Mouse (Mus musculus) spleen, postnatal 4 days (tissue): ENCODE results near the gene Tm9sf1.
A peak's percentile ranks its signal among the peaks of the same experiment; 100 is the strongest.

Source experiments
- DNase-seq, 2 experiments: peaks; one replicate each; pipeline ENCODE4 v3.0.0; 2022; ENCODE audit warnings: low spot score in 2 of 2

The Tm9sf1 gene

DNA sequence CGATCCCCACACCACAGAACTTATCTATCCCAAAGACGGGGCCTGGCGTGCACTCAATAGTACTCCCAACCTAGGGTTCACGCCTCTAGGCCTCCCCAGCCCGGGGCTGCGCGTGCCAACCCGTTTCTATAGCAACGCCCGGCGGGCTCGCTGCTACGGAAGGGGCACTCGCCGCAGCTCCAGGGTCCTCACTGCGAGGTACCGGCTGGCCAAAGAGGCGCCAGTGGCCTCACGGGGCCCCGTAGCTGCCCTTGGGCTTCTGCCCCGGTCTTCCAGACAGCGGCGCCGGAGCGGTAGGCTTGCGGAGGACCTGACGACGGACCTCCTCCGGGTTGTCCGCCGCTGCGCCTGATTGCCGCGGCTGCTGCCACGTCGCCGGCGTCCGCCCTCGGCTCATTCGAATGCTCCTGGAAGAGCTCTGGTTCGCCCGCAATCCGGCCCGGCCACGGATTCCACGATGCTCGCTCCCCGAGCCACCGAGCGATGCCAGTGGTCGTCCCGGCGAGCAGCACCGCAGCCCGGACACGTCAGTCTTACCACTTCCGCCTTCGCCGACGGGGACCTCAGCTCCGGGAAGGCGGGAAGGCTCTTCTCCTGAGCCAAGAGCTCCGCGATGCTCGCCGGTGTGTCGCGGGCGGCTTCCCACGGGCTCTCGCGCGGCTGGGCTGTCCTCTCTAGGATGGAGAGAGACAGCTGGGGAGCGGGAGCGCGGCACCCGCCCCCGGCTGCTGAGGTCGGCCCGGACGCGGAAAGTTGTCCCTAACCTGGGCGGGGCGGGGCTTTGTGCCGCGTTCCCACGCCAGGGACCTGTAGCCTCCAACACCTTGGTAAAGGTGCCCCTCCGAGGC is at the start of gene Tm9sf1:
Gene Tm9sf1 (minus strand): TSS at position 747 of the 848 bp plus-strand sequence.
- DNase-seq: peak; percentile 83 to 94

DNA sequence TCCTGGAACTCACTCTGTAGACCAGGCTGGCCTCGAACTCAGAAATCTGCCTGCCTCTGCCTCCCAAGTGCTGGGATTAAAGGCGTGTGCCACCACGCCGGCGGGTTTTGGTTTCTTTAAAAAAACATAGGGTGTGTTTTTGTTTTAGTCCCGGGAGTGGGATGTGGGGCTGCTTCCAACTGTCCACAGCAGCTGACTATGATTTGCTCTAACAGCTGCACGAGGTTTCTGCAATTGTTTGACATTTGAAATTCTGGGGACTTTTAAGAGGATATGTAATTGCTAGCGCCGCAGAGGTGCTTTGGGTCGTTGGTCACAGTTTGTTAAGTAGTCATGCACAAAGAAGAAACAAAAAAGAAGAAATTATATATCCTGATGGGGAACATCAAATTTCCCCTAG is 45.8 kb upstream of the Tm9sf1 start:
- DNase-seq: no peak

DNA sequence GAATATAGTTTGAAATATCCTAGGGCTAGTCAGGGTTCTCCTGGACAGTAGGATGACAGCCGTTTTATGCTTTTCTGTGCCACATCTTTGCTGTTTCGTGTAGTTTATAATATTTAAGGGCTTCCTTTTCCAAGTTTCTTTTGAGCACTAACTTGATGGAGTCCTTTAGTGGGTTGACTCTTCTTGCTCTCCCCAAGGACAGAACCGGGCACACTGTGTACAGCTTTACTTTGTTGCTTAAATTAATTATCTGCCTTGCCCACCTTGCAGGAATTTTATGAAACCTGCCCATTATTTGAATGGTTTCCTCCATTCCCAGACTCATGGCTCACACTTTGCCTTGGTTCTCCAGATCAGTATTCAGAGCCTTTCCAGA is 38.5 kb upstream of the Tm9sf1 start:
- no peak for DNase-seq

DNA sequence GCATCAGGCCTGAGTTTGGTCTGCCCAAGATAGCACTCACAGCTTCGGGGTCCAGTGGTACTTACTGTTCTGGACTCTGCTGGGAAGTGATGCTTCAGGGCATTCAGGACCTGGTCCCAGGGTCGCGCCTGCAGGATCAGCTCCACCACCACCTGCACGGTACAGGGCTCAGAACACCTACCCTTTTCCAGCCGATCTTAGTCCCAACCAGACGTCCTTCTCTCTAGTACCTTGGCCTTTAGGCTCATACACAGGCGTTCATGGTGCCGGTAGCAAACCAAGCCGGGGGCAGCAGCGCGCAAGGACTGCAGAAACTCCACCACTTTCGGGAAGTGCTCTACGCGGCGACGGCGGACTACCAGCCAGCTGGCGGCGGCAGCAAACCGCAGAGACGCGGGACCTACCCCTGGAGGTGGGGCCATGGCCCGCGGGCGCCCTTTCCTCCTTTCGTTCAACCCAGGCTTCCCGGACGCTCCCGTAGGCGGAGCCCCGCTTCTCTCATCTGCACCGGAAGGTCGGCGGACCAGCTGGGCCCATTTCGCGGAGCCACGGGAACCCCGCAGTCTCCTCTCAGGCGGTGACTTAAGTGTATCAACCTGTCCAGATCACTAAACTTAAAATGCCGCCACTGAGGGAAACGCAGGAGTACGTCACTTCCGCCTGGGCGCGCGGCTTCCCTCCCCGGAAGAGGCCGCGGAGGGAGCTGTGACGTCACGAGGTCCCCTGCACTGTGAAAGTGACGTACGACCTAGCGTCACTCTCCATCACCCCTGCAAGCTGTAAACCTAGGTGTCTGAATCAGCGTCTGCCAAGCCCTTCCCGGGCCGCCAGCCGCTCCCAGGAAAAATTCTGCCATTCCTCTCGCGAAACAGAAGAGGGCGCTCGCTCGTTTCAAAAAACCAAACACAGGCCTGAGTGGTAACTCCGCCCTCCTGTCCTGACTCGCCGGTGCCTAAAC is 37.8 kb upstream of the Tm9sf1 start, which contains the start of gene Tinf2:
Gene Tinf2 (minus strand): TSS at position 661 of the 958 bp plus-strand sequence.
- peak; percentile 90 to 95 for DNase-seq

DNA sequence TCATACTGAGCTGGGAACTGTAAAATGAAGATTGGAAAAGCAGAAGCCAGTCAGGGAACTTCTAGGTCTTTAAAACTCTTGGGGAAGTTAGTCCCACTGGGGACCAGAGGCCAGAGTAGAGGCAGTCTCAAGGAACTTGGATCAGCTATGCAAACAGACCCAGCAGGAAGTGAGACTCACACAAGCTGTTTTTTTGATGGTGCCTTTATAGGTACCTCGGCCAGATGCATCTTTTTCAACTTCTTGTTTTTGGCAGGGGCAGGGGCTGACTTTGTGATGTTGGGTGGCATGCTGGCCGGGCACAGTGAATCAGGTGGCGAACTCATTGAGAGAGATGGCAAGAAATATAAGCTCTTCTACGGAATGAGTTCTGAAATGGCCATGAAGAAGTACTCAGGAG is 34.0 kb upstream of the Tm9sf1 start:
- no peak for DNase-seq

DNA sequence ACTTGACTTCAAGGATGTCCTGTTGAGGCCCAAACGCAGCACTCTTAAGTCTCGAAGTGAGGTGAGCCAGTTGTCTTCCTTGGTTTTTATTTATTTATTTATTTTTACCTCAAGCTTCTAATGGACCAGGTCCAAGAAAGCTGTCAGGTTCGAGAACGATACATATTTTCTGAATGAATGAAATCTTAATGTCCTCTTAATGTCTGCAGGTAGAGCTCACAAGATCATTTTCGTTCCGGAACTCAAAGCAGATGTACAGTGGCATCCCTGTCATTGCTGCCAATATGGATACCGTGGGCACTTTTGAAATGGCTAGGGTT is 29.1 kb upstream of the Tm9sf1 start:
- no peak for DNase-seq

DNA sequence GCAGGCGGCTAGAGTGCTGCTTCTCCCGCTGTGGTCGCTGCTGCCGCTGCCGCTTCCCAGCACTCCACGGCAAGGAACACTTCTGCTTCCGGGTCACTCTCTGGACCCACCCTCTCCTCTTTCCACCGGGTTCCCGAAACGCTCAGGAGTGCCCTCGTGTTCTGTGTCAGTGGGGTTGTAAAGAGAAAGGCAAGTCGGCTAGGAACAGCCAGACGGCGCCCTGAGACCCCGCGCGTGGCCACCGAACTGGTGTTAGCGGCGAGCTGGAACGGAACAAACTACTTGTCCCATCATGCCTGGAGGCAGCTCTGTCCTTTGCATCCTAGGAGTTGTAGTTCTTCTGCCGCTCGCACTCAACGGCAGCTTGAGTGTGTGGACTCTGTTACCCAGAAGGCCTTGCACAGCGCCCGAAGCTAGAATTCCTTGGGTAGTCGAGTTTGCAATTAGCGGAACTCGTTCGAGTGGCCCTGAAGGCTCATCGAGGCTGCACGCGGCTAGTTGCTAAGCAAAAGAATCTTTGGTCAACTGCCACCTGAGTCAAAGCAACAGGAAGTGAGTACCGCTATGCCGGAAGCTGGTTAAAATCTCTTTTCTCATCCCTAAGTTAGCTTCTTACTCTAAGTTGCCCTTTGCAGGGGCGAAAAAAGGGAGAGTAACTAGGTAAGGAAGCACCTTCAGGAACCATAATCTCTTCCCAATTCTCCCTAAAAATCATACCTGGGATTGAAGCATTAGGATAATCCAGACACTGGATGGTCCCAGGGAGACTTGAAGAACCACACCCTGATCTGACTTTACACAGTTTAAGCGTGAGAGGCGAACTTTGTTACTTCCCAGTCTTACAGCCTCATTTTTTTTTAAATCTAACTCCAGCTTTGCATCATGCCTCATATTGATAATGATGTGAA is 28.5 kb upstream of the Tm9sf1 start, which contains the start of the genes Gmpr2 and Nedd8:
Gene Gmpr2 (plus strand): TSS at position 109 of the 908 bp plus-strand sequence.
Gene Nedd8 (minus strand): TSS at position 292 of the 908 bp plus-strand sequence.
- DNase-seq: peak; percentile 86 to 90

DNA sequence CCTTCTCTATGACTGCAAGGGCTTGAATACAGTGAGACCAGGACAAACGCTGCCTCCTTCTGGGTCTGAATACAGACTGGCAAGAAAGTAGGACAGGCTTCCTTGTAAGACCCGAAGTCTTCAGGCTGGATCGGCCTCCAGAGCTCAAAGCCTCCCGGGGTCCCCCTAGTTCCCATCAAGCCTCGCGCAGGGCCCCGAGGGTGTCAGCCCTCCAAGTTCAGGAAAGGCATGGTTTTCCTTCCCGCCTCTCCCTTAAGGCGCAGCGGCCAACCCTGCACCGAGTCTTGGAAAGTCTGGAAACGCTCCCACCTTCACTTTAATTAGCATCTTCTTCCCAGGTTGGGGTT is 27.9 kb upstream of the Tm9sf1 start:
- no peak for DNase-seq

DNA sequence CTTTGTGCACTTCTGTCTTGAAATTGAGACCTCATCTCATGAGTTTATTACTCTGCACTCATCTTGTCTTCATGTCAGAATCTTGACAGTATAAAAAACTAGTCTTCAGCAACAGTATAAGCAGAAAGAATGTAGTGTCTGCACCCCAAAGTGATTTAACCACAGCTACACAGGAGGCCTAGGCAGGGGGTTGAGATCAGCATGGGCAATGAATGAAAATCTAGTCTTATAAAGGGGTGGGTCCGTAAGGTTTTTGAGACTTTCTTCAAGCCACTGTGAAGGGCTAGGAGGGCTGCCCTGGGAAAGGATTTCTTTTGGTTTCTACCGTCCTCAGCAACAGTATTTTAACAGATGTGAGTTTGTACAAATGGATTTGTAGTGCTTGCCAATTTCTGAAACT is 17.0 kb upstream of the Tm9sf1 start:
- DNase-seq: no peak

DNA sequence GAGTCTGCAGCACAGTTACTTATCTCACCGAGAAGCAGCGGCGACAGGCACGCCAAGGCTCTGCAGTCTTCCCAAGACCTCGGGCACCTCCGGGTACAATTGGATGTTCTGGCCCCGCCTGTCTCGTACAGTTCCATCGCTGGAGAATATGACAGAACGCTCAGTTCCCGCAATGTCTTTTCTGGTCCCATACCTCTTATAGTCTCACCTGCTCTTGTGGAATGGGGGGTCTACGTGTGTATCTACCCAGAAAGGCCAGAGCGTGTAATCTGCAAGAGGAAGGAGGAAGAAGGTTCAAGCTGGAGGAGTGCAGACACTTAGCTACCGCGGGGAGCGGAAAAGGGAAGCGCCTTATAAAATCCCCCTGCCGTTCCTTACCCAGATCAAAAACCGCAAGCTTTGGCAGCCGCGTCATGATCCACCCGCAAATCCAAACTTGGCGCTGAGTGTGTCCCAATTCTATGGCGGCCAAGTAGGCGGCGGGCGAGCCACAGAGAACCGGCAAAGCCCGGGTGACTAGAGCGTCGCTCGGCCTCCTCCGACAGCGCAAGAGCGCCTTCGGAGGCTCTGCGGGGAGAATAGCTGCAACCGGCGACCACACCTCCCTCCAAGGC is 16.5 kb upstream of the Tm9sf1 start, which contains the start of gene Mdp1:
Gene Mdp1 (minus strand): TSS at position 549 of the 614 bp plus-strand sequence.
- peak; percentile 78 to 89 for DNase-seq

DNA sequence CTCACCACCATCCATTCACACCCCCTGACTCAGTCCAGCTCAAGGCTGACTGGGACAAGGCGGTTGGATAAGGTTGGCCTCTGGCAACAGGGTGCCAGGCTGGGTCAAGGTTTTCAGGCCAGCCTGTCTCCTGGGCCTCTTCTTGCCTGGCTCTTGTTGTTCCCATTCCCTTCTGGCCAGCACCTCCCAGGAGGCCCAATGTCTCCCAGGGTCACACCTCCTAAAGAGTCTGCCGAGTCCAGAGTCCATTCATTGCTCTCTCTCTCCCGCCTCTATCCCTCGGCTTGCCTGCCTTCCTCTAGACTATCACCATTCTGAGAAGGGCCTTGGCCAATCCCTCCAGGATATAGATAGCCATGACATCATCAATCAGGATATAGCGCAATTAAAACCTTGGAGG is 14.4 kb upstream of the Tm9sf1 start:
- no peak for DNase-seq

DNA sequence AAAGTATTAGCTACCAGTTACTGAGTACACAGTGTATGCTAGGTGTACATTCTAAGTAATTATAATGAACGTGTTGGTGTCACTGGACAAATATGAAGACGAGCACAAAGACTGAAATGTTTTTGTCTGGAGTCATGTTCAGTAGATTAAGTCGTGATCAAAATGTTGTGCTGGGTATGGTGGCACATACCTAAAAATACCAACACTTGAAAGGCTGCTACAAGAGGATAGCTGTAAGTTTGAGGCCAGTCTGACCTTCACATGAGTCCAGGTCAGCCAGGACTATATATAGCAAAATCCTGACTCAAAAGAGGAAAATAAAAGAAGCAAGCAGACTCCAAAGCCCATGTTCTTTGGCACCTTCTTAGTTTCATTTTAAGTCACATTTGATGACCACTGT is 13.3 kb upstream of the Tm9sf1 start:
- DNase-seq: no peak

DNA sequence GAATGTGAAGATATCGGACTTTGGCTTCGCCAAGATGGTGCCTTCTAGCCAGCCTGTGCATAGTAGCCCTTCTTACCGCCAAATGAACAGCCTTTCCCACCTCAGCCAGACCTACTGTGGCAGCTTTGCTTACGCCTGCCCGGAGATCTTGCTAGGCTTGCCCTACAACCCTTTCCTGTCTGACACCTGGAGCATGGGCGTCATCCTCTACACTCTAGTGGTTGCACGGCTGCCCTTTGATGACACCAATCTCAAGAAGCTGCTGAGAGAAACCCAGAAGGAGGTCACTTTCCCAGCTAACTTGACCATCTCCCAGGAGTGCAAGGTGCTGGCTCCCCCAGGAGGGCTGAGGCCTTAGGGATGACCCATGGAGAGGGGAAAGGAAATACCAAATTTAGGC is 7.9 kb upstream of the Tm9sf1 start:
- DNase-seq: no peak

DNA sequence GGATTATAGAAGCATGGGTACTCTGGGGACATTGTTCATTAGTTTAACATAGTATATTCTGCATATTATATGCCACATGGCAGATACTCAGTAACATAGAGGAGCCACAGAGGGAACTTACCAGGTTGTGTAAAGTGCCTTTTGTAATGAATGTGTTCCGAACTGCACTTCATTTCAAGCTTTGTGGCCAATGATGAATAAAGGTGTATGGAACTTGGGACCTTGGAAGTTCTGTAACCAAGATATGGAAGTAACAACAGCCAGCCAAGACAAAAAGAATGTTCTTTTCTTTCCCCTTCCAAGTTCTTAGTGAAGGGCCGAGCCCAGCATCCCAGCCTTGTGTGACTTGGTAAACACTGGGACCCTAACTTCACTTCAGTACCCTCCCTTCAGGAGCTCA is 6.3 kb upstream of the Tm9sf1 start, which contains the start of gene Tssk4:
Gene Tssk4 (plus strand): TSS at position 301 of the 400 bp plus-strand sequence.
- no peak for DNase-seq

DNA sequence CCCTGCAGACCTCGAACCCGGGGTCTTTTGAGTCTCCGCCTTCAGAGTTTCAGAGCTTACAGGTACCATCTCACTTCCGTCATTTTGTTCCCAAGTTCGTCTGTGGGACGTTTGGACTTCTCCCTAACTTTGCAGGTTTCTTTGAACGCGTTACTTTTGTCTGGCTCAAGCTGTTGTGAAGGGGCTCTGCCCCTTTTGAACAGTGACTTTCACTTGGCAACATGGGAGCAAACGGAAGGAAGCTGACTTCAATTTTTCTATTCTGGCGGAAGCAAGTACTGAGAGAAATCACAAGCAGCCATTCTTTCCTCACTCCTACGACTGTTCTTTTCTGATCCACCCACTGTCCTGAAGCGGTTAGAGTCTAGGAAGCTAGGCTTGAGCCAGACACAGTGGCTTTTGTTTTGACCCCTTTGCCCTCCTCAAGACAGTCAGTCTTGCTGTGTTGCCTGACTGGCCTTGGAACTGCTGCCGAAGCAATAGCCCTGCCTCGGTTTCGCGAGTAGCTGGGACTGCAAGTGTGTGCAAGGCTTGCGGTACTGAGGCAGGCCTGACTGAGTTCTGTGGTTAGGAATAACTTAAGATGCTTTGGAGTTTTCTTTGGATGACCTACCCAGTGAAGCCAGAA is 769 bp upstream of the Tm9sf1 start:
- peak in 1 of 2 experiments; percentile 63 for DNase-seq

DNA sequence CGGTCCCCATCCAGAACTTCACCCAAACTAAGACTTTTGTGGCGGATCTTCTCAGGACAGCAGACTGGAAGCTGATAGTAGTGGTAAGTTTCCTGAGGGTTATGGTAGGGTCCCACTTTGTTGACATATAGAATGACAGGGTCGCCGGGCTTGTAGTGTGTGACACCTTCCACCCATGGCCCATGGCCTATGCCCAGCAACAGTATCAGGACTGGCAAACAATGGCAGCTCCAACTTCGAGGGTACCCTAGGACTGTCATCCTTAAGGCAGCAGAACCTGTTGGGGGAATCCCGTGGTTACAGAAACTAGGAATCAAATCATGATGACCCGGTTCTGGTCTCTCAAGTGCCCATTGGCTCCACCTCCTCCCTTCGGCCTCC is 937 bp downstream of the Tm9sf1 start:
- no peak for DNase-seq

DNA sequence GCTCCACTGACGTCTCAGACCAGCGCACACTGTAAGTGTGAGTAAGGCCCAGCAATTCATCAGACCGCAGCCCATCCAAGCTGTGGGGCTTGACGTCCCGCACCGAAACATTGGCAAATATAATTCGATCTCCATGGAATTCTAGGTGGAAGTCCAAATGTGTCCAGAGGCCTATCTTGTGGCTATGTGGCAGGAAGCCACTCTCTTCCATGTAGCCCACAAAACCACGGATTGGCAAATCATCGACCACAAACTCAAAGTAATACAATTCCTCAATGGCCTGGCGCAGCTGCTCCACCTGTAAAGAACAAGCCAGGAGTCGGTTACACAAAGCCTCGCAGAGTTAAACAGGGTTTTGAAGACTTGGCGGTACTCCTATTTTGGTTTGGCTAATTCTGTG is 2.3 kb downstream of the Tm9sf1 start:
- DNase-seq: no peak

DNA sequence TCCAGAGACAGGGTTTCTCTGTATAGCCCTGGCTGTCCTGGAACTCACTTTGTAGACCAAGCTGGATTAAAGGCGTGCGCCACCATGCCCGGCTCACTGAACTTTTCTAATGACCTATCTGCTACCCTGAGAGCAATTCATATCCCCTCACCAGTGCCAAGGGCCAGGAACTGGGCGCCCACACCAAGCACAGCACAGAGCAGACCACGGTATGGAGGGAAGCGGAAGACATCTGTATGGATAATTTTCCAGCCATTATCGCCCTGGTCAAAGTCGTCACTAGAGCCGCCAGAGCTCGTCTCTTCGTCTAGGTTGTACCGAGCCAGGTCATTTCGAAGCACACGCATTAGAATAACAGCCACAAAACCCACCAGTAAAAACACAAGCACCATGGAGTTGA is 2.8 kb downstream of the Tm9sf1 start:
- DNase-seq: no peak

DNA sequence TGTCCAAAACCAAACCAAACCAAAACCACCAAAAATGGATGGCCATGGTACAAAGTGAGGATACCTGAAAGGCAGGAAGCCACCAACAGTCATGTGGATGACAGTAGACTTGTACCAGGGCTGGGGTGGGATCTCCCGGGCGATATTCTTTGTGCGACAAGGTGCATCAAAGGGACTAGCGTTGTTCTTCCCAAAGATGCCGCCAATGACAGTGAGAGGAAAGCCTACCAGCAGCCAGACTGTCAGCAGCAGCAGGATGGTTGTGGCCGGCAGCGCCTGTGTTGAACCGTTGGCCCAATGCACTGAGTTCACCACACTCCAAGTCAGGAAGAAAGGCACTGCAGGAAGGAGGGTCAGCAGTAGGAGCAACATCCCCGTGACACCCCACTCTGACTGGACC is 5.8 kb downstream of the Tm9sf1 start, which contains the start of gene Gm49378:
Gene Gm49378 (minus strand): TSS at position 101 of the 400 bp plus-strand sequence.
- peak in 1 of 2 experiments; percentile 55 for DNase-seq

DNA sequence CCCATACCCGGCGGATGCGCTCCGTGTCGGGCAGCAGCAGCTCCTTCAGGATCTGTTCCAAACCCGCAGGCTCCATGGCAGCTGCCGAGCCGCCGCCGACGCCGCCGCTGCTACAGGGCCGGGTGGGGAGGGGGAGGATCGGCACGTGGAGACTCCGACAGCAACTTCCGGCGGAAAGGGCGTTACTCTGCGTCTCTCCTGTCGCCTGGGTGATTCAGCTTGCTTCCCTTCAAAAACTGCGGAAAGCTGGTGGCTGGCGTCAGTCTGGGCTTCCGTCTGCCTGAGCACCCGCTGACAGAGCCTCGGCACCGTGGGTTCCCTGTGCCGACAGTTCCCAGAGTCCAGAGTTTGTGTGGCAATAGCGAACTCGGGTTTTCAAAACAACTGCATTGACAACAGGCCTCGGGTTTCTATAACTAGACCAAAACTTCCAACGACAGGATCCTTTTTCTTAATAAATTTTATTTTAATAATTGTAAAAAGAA is 8.0 kb downstream of the Tm9sf1 start, which contains the start of gene Ipo4:
Gene Ipo4 (minus strand): TSS at position 435 of the 485 bp plus-strand sequence.
- peak; percentile 76 to 87 for DNase-seq
